Mouse (Mus musculus) bone marrow, adult 2 months (tissue): Measurements from ENCODE around the gene Olfr1357. TPM values are rescaled to one million over a fixed set of nuclear protein-coding genes. Genes with fewer than 3 reads are reported as not detected.

Experiments
- H3K27ac ChIP-seq: fragments of 200-500 bp; 2 replicates; pipeline ENCODE4 v1.5.1; 2012; ENCODE audit warnings: low read depth, mild to moderate bottlenecking, control low read depth, inconsistent platforms, low read length; ENCODE audit not compliant: control insufficient read depth, poor library complexity, insufficient read depth
- H3K4me1 ChIP-seq: fragments of 200-500 bp; 2 replicates; pipeline ENCODE4 v1.6.1; 2011; ENCODE audit warnings: low read length; ENCODE audit not compliant: control insufficient read depth, insufficient read depth
- H3K4me3 ChIP-seq: fragments of 200-500 bp; replicated peaks from 2 replicates; pipeline ENCODE3; 2011; ENCODE audit warnings: mild to moderate bottlenecking, low read depth, low read length, control low read depth; ENCODE audit not compliant: control insufficient read depth
- CTCF ChIP-seq: fragments of 200-500 bp; IDR thresholded peaks from 2 replicates; pipeline ENCODE4 v1.5.1; 2011; ENCODE audit warnings: low read length, control low read depth; ENCODE audit not compliant: control insufficient read depth, insufficient read depth
- POLR2A ChIP-seq: fragments of 200-500 bp; IDR thresholded peaks from 2 replicates; pipeline ENCODE4 v1.6.1; 2011; ENCODE audit warnings: low read depth, mild to moderate bottlenecking, control low read depth, low read length, borderline replicate concordance; ENCODE audit not compliant: control insufficient read depth
- WGBS: fragments of 180-500 bp; shearing (Covaris S2); methylation state at CpG from one replicate; pipeline ENCODE4 v1.1.7; 2018; 5-methylcytosine and 5-hydroxymethylcytosine counted together
- polyA plus RNA-seq: library from polyadenylated mRNA; stranded (reverse); fragments of >200 nt; gene quantifications from 2 replicates; pipeline ENCODE4 v1.2.4, GENCODE M21; 2011; ENCODE audit warnings: low replicate concordance; ENCODE audit not compliant: missing spikeins, insufficient read depth, insufficient read length

The Olfr1357 gene
- polyA plus RNA-seq, 1 experiment = not detected

GRCm38 (mm10) chr10:78575105-78575632, 42.7 kb downstream of the Olfr1357 start:
- 9% methylated on average over 13 of the region's 13 CpGs for WGBS
- TF ChIP-seq POLR2A (no peak), CTCF (no peak)
- Histone ChIP-seq H3K4me3 (peak overlapping the region; percentile 87), H3K4me1 (peaks cover 2% of the 10 kb centered on the region; the same call in 1 of the 2 replicates), H3K27ac (peak overlapping the region; percentile 82; the same call in 1 of the 2 replicates)

GRCm38 (mm10) chr10:78574250-78575104, 43.4 kb downstream of the Olfr1357 start, which contains the start of gene Ilvbl:
Gene Ilvbl (plus strand): TSS chr10:78574346.
- no peak for TF ChIP-seq CTCF
- peak; percentile 16; the same call in 1 of the 2 replicates for TF ChIP-seq POLR2A
- under 1% methylated on average over 51 of the region's 51 CpGs for WGBS
- Histone ChIP-seq H3K4me3 (peak within 1 kb of the TSS; percentile 87), H3K4me1 (peaks cover 2% of the 10 kb centered on the region; the same call in 1 of the 2 replicates), H3K27ac (peak within 1 kb of the TSS; percentile 82)

GRCm38 (mm10) chr10:78573226-78573625, 44.6 kb downstream of the Olfr1357 start:
- WGBS = 57% methylated on average over 3 of the region's 3 CpGs
- no peak for TF ChIP-seq POLR2A
- Histone ChIP-seq H3K27ac (no peak overlapping the region), H3K4me1 (peaks cover 2% of the 10 kb centered on the region; the same call in 1 of the 2 replicates), H3K4me3 (no peak overlapping the region)

GRCm38 (mm10) chr10:78570897-78571296, 47.0 kb downstream of the Olfr1357 start:
- peaks cover 2% of the 10 kb centered on the region; the same call in 1 of the 2 replicates for H3K4me1 ChIP-seq
- WGBS = 65% methylated on average over 2 of the region's 2 CpGs
- H3K27ac ChIP-seq = no peak overlapping the region
- no peak for TF ChIP-seq CTCF
- no peak for TF ChIP-seq POLR2A
- no peak overlapping the region for H3K4me3 ChIP-seq

- Histone ChIP-seq H3K4me3 (no peak overlapping the region), H3K27ac (no peak overlapping the region), H3K4me1 (no peaks in the 10 kb centered on the region)
- WGBS = 63% methylated on average over 6 of the region's 6 CpGs
- TF ChIP-seq CTCF (no peak), POLR2A (no peak)
Observed at GRCm38 (mm10) chr10:78570416-78570815, 47.5 kb downstream of the Olfr1357 start.

- Histone ChIP-seq H3K4me3 (no peak overlapping the region), H3K4me1 (no peaks in the 10 kb centered on the region), H3K27ac (no peak overlapping the region)
- TF ChIP-seq CTCF (no peak), POLR2A (no peak)
- 60% methylated on average over 3 of the region's 3 CpGs for WGBS
Observed at GRCm38 (mm10) chr10:78569686-78570085, 48.2 kb downstream of the Olfr1357 start.

- no peaks in the 10 kb centered on the region for H3K4me1 ChIP-seq
Observed at GRCm38 (mm10) chr10:78569191-78569590, 48.7 kb downstream of the Olfr1357 start.

GRCm38 (mm10) chr10:78565070-78565469, 52.8 kb downstream of the Olfr1357 start:
- H3K27ac ChIP-seq = no peak overlapping the region
- TF ChIP-seq CTCF (no peak), POLR2A (no peak)
- no peaks in the 10 kb centered on the region for H3K4me1 ChIP-seq
- WGBS = 72% methylated on average over 1 of the region's 1 CpGs
- no peak overlapping the region for H3K4me3 ChIP-seq

More at GRCm38 (mm10) chr10:78569191-78569590, 48.7 kb downstream of the Olfr1357 start:
- TF ChIP-seq POLR2A = no peak
- TF ChIP-seq CTCF = no peak
- Histone ChIP-seq H3K4me3 (no peak overlapping the region), H3K27ac (no peak overlapping the region)
- WGBS = 78% methylated on average over 3 of the region's 3 CpGs

Other genes with a start within 250 kb of the Olfr1357 start
- 80.6 and 132 TPM in 2 replicates for gene Rrp1, start 205.0 kb downstream of the Olfr1357 start, polyA plus RNA-seq
- gene Cstb, start 192.4 kb downstream of the Olfr1357 start, polyA plus RNA-seq = 41.1 and 77.8 TPM in 2 replicates
- gene Pdxk, start 153.1 kb downstream of the Olfr1357 start, polyA plus RNA-seq = 2.2 and 3.3 TPM in 2 replicates
- gene Olfr1358, start 100.6 kb downstream of the Olfr1357 start, polyA plus RNA-seq = not detected in 2 replicates
- 11.3 and 25.4 TPM in 2 replicates for gene Ilvbl, start 43.7 kb downstream of the Olfr1357 start, polyA plus RNA-seq
- 3.6 and 5.5 TPM in 2 replicates for gene Syde1, start 26.1 kb downstream of the Olfr1357 start, polyA plus RNA-seq
- not detected in 2 replicates for gene Casp14, start 100.2 kb upstream of the Olfr1357 start, polyA plus RNA-seq
- not detected in 2 replicates for gene Ccdc105, start 135.0 kb upstream of the Olfr1357 start, polyA plus RNA-seq
- 1.2 TPM in 1 of 2 replicates, not detected in the other for gene Slc1a6, start 162.4 kb upstream of the Olfr1357 start, polyA plus RNA-seq
- not detected in 2 replicates for gene Olfr1356, start 234.1 kb upstream of the Olfr1357 start, polyA plus RNA-seq